Mouse (Mus musculus) CH12.LX (cell line): Measurements from ENCODE around the gene Sost.

Source experiments
- CTCF ChIP-seq, 2 experiments: IDR thresholded peaks in 1 of 2; conservative IDR thresholded peaks in 1 of 2; 2 replicates each; pipeline ENCODE4 v1.5.1; 2011 to 2012; ENCODE audit warnings: low read depth in 2 of 2, low read length in 2 of 2, improper control_type of control experiment in 1 of 2, inconsistent platforms in 1 of 2, mild to moderate bottlenecking in 1 of 2, moderate library complexity in 1 of 2
- E2F4 ChIP-seq: IDR thresholded peaks from 2 replicates; pipeline ENCODE4 v1.6.1; 2011; ENCODE audit warnings: low read depth, low read length, improper control_type of control experiment; ENCODE audit not compliant: insufficient replicate concordance
- ETS1 ChIP-seq: conservative IDR thresholded peaks from 2 replicates; pipeline ENCODE4 v1.6.1; 2012; ENCODE audit warnings: low read depth, mild to moderate bottlenecking, inconsistent platforms, low read length, improper control_type of control experiment, moderate library complexity
- GABPA ChIP-seq: IDR thresholded peaks from 2 replicates; pipeline ENCODE4 v1.6.1; 2012; ENCODE audit warnings: low read depth, low read length, improper control_type of control experiment, inconsistent platforms; ENCODE audit not compliant: insufficient replicate concordance
- JUND ChIP-seq: conservative IDR thresholded peaks from 2 replicates; pipeline ENCODE4 v1.6.1; 2011; ENCODE audit warnings: low read depth, low read length, improper control_type of control experiment
- KAT2A ChIP-seq: IDR thresholded peaks from 2 replicates; pipeline ENCODE4 v1.6.1; 2012; ENCODE audit warnings: low read length, improper control_type of control experiment, inconsistent platforms; ENCODE audit not compliant: insufficient replicate concordance
- NRF1 ChIP-seq: IDR thresholded peaks from 2 replicates; pipeline ENCODE4 v1.6.1; 2014; ENCODE audit warnings: low read depth, mild to moderate bottlenecking, inconsistent platforms, low read length, improper control_type of control experiment, moderate library complexity
- RCOR1 ChIP-seq: conservative IDR thresholded peaks from 2 replicates; pipeline ENCODE4 v1.6.1; 2012; ENCODE audit warnings: low read depth, mild to moderate bottlenecking, inconsistent platforms, low read length, improper control_type of control experiment
- SIN3A ChIP-seq: IDR thresholded peaks from 2 replicates; pipeline ENCODE4 v1.6.1; 2012; ENCODE audit warnings: low read length, improper control_type of control experiment, inconsistent platforms
- USF1 ChIP-seq: IDR thresholded peaks from 2 replicates; pipeline ENCODE4 v1.6.1; 2014; ENCODE audit warnings: low read depth, mild to moderate bottlenecking, inconsistent platforms, low read length, improper control_type of control experiment

GRCm38 (mm10) chr11:101964647-101965046, 2.2 kb downstream of the Sost start:
- TF ChIP-seq CTCF (conservative IDR thresholded peaks at IDR 0.05 in 1 of 2, IDR thresholded peaks at IDR 0.05 in 1 of 2; ENCODE audit: low read depth in 2 of 2, low read length in 2 of 2) = no peak
- no peak for TF ChIP-seq ETS1
- TF ChIP-seq KAT2A = no peak
- no peak for TF ChIP-seq RCOR1
- no peak for TF ChIP-seq NRF1
- no peak for TF ChIP-seq SIN3A
- no peak for TF ChIP-seq GABPA
- TF ChIP-seq E2F4 = no peak
- TF ChIP-seq JUND = no peak
- TF ChIP-seq USF1 = no peak
